Mouse (Mus musculus) colon, adult 2 months (tissue): ENCODE results near the gene Pes1. TPM values are rescaled to one million over a fixed set of nuclear protein-coding genes. Genes with fewer than 3 reads are reported as not detected.

Experiments used
- polyA plus RNA-seq: library from polyadenylated mRNA; depleted of rRNA; stranded (reverse); fragments of >200 nt; gene quantifications from 2 replicates; pipeline ENCODE4 v1.2.3, GENCODE M21; 2012; rRNA removed

Pes1 gene
- polyA plus RNA-seq: 25.5 and 26.9 TPM in 2 replicates

GRCm38 (mm10) chr11:3963610-3964415 lies at the start of gene Pes1:
Gene Pes1, plus strand, starts transcription at chr11:3963975.

GRCm38 (mm10) chr11:3914109-3914840 lies 49.5 kb upstream of the Pes1 start, which contains the start of gene Slc35e4:
Gene Slc35e4, minus strand, starts transcription at chr11:3914664.

GRCm38 (mm10) chr11:3931511-3932211 lies 32.1 kb upstream of the Pes1 start, which contains the start of gene Tcn2:
Gene Tcn2, minus strand, starts transcription at chr11:3932159.

GRCm38 (mm10) chr11:3976678-3977077 lies 12.9 kb downstream of the Pes1 start, which contains the start of gene 4930556J24Rik:
Gene 4930556J24Rik, minus strand, starts transcription at chr11:3976778.

GRCm38 (mm10) chr11:3983291-3983862 lies 19.6 kb downstream of the Pes1 start, which contains the start of gene Gal3st1:
Gene Gal3st1, plus strand, starts transcription at chr11:3983636.

Other genes with a start within 250 kb of the Pes1 start
- 0.39 and 0.55 TPM in 2 replicates for gene Osbp2, start 100.1 kb upstream of the Pes1 start, polyA plus RNA-seq
- gene 4921536K21Rik, start 68.9 kb upstream of the Pes1 start, polyA plus RNA-seq: 0.67 and 0.97 TPM in 2 replicates
- 6.8 and 7.6 TPM in 2 replicates for gene Dusp18, start 68.7 kb upstream of the Pes1 start, polyA plus RNA-seq
- 22.2 and 26.5 TPM in 2 replicates for gene Slc35e4, start 49.3 kb upstream of the Pes1 start, polyA plus RNA-seq
- 111 and 118 TPM in 2 replicates for gene Tcn2, start 31.8 kb upstream of the Pes1 start, polyA plus RNA-seq
- not detected in 2 replicates for gene 4930556J24Rik, start 12.8 kb downstream of the Pes1 start, polyA plus RNA-seq
- gene Gal3st1, start 19.7 kb downstream of the Pes1 start, polyA plus RNA-seq: 138 and 161 TPM in 2 replicates
- gene Sec14l4, start 67.5 kb downstream of the Pes1 start, polyA plus RNA-seq: 0.30 and 0.40 TPM in 2 replicates
- not detected in 2 replicates for gene Sec14l3, start 100.9 kb downstream of the Pes1 start, polyA plus RNA-seq
- gene Mtfp1, start 131.5 kb downstream of the Pes1 start, polyA plus RNA-seq: 18.6 and 19.6 TPM in 2 replicates
- gene Sec14l2, start 159.4 kb downstream of the Pes1 start, polyA plus RNA-seq: 1.8 and 2.2 TPM in 2 replicates
- 20.2 and 23.7 TPM in 2 replicates for gene Rnf215, start 171.2 kb downstream of the Pes1 start, polyA plus RNA-seq
- 6.9 TPM in 2 replicates for gene Ccdc157, start 196.3 kb downstream of the Pes1 start, polyA plus RNA-seq
- 28.2 and 29.5 TPM in 2 replicates for gene Sf3a1, start 196.4 kb downstream of the Pes1 start, polyA plus RNA-seq
- 50.0 and 51.8 TPM in 2 replicates for gene Tbc1d10a, start 222.8 kb downstream of the Pes1 start, polyA plus RNA-seq